Mouse (Mus musculus): ENCODE results near the gene Atp6v1g3.

DNA sequence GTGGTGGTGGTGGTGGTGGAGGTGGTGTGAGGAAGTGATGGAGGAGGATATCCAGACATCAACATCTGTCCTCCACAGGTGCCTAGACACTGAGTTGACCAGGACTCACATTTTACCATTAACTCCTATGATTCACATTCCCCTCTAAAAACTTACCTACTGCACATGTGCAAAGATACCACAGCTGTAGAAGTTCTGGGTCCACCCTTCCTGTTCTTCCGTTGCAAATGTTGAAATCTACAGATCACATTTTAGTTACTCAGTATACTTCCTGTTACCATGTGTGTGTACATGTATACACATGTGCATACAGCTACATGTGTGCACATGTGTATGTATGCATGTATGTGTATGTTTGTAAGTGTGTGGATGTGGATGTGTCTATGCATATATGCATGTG is 29.8 kb downstream of the Atp6v1g3 start:
- TF ChIP-seq CTCF (IDR thresholded peaks at IDR 0.05; ENCODE audit: control insufficient read depth, insufficient read depth, insufficient read length) (no peak), USF1 (IDR thresholded peaks at IDR 0.05; ENCODE audit: low read depth) (no peak), MAX (IDR thresholded peaks at IDR 0.05) (no peak)
